Mouse (Mus musculus) kidney, embryonic 16.5 days (tissue): ENCODE data around the gene Rpl21. TPM values are rescaled to one million over a fixed set of nuclear protein-coding genes. Genes with fewer than 3 reads are reported as not detected.
"Not testable (repeated sequence)": the region's sequence is repeated elsewhere in the genome, so short reads cannot be mapped to it uniquely, and the experiment has no call there.

Experiments
- ATAC-seq: fragments of 200-750 bp; cut with Nextera tagmentation; 2 replicates; pipeline ENCODE4 v1.8.0; 2017; ENCODE audit warnings: moderate TSS enrichment; ENCODE audit not compliant: low FRiP score, low TSS enrichment
- H3K27ac ChIP-seq: fragments of 300-500 bp; sonication (generic); 2 replicates; pipeline ENCODE4 v1.5.1; 2014; ENCODE audit warnings: low read length
- H3K27me3 ChIP-seq: fragments of 300-500 bp; sonication (generic); 2 replicates; pipeline ENCODE4 v1.6.1; 2014; ENCODE audit warnings: low read length, control low read depth, mixed read lengths; ENCODE audit not compliant: insufficient read depth
- H3K36me3 ChIP-seq: fragments of 300-500 bp; sonication (generic); 2 replicates; pipeline ENCODE4 v1.6.1; 2014; ENCODE audit warnings: low read length, control low read depth, mixed read lengths; ENCODE audit not compliant: insufficient read depth
- H3K4me1 ChIP-seq: fragments of 300-500 bp; sonication (generic); 2 replicates; pipeline ENCODE4 v1.6.1; 2014; ENCODE audit warnings: low read length, control low read depth, mixed read lengths; ENCODE audit not compliant: insufficient read depth
- H3K4me2 ChIP-seq: fragments of 300-500 bp; sonication (generic); replicated peaks from 2 replicates; pipeline ENCODE4 v1.6.1; 2014; ENCODE audit warnings: low read depth, low read length
- H3K4me3 ChIP-seq: fragments of 300-500 bp; sonication (generic); 2 replicates; pipeline ENCODE4 v1.5.1; 2014; ENCODE audit warnings: mild to moderate bottlenecking, low read length
- H3K9ac ChIP-seq: fragments of 300-500 bp; sonication (generic); replicated peaks from 2 replicates; pipeline ENCODE4 v1.6.1; 2014; ENCODE audit warnings: low read length
- H3K9me3 ChIP-seq: fragments of 300-500 bp; sonication (generic); 2 replicates; pipeline ENCODE4 v1.6.1; 2016; ENCODE audit warnings: low read length, control low read depth
- WGBS: fragments of 180-500 bp; shearing (Covaris S2); extraction: QIAGEN DNeasy Blood & Tissue Kit; methylation state at CpG from one replicate; pipeline ENCODE4 v1.1.7; 2014; 5-methylcytosine and 5-hydroxymethylcytosine counted together
- polyA plus RNA-seq: library from polyadenylated mRNA; unstranded; fragments of >200 nt; fragmentation: Nextera tagmentation; extraction: Ambion mirVana; gene quantifications from 2 replicates; pipeline ENCODE4 v1.2.1, GENCODE M21; 2015

Rpl21 gene
- polyA plus RNA-seq, 1 experiment from 2014 or later: 459 TPM

DNA sequence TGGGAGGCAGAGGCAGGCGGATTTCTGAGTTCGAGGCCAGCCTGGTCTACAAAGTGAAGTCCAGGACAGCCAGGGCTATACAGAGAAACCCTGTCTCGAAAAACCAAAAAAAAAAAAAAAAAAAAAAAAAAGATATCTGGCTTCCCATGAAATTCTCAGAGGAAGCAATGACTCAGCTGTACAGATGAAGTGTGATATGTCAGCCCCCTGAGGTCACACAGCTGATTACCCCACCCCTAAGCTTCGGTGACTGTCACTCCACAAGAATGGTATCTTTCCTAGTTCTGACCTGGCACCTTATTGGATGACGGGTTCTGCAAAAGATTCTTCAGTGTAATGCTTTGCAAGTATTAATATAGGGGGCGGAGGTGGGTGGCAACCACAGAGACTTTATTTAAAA lies 45.2 kb downstream of the Rpl21 start:
- WGBS: 79% methylated on average over 4 of the region's 6 CpGs
- not testable (repeated sequence) for H3K27ac ChIP-seq, H3K4me3 ChIP-seq, ATAC-seq, H3K4me1 ChIP-seq, H3K4me2 ChIP-seq, H3K9me3 ChIP-seq, H3K27me3 ChIP-seq, H3K9ac ChIP-seq, H3K36me3 ChIP-seq

DNA sequence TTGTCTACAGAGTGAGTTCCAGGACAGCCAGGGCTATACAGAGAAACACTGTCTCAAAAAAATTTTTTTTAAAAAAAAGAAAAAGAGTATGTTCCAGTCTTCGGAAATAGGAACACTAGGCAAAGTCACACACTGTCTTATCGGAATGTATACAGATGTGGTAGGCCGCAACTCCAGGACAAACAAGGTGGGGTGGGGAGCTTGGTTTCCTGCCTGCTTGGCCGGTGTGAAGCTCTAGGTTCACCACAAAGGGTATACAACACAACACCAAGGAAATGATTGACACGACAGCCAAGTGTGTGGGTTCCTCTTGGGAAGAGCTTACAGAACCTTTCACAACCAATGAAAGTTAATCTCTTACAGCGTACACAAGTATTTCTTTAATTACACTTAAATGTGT lies 49.6 kb downstream of the Rpl21 start:
- H3K27me3 ChIP-seq: no peaks in the 10 kb centered on the region
- no peak overlapping the region for H3K4me2 ChIP-seq
- no peaks in the 10 kb centered on the region for H3K36me3 ChIP-seq
- no peak overlapping the region for H3K4me3 ChIP-seq
- H3K9me3 ChIP-seq: no peaks in the 10 kb centered on the region
- no peak for ATAC-seq
- no peak overlapping the region for H3K27ac ChIP-seq
- H3K9ac ChIP-seq: no peak overlapping the region
- 90% methylated on average over 6 of the region's 6 CpGs for WGBS
- no peaks in the 10 kb centered on the region for H3K4me1 ChIP-seq

DNA sequence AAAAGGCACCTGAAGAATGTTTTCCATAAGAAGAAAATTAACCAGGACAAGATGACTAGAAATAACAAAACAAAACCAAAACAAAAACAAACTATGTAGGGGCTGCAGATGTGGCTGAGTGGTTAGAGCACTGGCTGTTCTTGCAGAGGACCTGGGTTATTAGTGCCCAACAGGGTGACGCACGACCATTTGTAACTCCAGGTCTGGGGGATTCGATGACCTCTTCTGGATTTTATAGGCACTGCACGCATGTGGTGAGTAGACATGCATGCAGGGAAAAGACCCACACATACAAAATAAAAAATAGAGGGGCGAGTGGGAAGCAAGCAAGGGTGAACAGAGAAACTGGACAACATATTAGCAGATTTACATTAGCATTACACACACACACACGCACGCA lies 50.4 kb downstream of the Rpl21 start:
- no peak overlapping the region for H3K4me2 ChIP-seq
- 75% methylated on average over 7 of the region's 7 CpGs for WGBS
- no peak overlapping the region for H3K4me3 ChIP-seq
- no peaks in the 10 kb centered on the region for H3K9me3 ChIP-seq
- no peak overlapping the region for H3K27ac ChIP-seq
- no peaks in the 10 kb centered on the region for H3K27me3 ChIP-seq
- no peaks in the 10 kb centered on the region for H3K36me3 ChIP-seq
- ATAC-seq: no peak
- no peak overlapping the region for H3K9ac ChIP-seq
- H3K4me1 ChIP-seq: no peaks in the 10 kb centered on the region

DNA sequence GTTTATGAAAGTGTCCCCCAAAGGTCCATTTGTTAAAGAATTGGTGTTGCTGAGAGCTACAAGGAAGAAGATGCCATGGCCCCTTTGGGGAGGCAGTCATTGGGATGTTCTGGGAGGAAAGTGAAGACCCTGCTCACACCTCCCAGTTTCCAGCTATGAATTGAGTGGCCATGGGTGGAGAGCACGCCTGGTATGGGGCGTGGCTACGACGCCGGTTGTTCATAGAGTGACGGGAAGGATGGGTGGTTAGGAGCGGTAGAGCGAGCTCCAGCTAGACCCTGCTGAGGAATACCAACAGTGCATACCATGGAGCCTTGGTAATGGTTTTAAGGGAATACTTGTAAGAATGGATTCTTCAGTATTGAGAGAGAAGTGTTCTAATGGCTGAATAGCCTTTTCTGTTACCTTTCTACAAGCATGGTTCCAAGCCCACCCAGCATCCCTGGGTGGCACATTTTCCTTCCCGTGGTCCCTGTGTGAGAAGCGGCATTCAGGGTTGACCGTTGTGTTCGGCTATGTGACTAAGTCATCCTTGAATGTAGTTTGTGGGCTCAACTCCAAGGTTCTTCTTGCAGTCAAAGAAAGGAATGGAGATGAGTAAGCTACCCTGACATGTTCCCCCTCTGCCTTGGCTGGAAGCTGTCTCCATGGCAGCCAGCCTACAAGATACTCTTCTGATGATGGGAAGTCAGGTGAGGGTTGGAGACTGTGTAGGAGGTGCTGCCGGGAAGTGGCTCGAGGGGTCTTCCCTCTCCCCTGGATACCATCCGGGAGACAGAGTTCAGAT lies 51.0 kb downstream of the Rpl21 start:
- ATAC-seq: no peak
- Histone ChIP-seq H3K27me3 (no peaks in the 10 kb centered on the region), H3K27ac (no peak overlapping the region), H3K4me3 (no peak overlapping the region), H3K9me3 (no peaks in the 10 kb centered on the region), H3K9ac (no peak overlapping the region), H3K4me1 (no peaks in the 10 kb centered on the region), H3K4me2 (no peak overlapping the region), H3K36me3 (no peaks in the 10 kb centered on the region)
- WGBS: 86% methylated on average over 15 of the region's 15 CpGs

Other genes with a start within 250 kb of the Rpl21 start
- 0.76 and 1.1 TPM in 2 replicates for gene Gpr12, start 247.7 kb upstream of the Rpl21 start, polyA plus RNA-seq
- gene Usp12, start 37.9 kb upstream of the Rpl21 start, polyA plus RNA-seq: 22.1 and 23.0 TPM in 2 replicates
- gene Rasl11a, start 12.2 kb downstream of the Rpl21 start, polyA plus RNA-seq: 90.6 and 100 TPM in 2 replicates
- gene Gtf3a, start 115.8 kb downstream of the Rpl21 start, polyA plus RNA-seq: 122 and 128 TPM in 2 replicates
- 23.1 and 26.0 TPM in 2 replicates for gene Mtif3, start 130.9 kb downstream of the Rpl21 start, polyA plus RNA-seq
- 16.0 and 17.9 TPM in 2 replicates for gene Lnx2, start 243.7 kb downstream of the Rpl21 start, polyA plus RNA-seq
- gene Polr1d, start 244.2 kb downstream of the Rpl21 start, polyA plus RNA-seq: 137 and 142 TPM in 2 replicates